Mouse (Mus musculus): ENCODE results near the gene Prmt6.

The Prmt6 gene

DNA sequence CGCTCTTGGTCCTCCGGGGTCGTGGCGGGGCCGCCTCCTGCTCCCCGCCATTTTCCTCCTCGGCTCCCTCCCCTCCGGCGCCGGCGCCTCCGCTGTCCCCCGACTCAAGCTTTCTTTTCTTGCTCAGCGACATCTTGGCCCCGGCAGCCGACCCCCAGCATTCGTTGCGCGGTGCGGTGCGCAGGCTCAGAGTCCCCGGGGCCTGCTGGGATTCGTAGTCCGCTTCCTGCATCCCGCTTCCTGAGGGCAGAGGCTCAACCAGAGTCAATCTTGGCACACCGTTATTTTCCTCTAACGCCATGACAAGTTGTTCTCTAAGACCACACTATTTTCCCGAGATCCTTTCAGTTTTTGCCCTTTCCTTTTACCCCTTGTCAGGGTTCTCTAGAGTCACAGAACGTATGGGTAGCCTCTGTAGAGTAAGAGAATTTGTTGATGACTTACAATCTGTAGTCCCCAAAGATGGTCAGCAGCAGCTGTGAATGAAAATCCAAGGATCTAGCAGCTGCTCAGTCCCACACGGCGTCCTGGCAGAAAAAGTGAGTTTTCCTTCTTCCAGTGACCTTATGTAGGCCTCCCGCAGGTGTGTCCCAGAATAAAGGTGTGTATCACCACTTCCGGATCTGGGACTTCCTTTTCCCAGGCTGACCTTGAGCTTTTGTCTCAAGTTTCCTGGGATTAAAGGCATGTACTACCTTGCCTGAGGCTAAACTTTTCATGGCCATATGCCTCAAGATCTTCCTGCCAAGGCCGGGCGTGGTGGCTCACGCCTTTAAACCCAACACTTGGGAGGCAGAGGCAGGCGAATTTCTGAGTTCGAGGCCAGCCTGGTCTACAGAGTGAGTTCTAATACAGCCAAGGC is at the start of gene Prmt6:
Gene Prmt6 (minus strand): TSS at position 160 of the 862 bp plus-strand sequence.
- DNase-seq: peak; percentile 90

GRCm38 (mm10) chr3:110290485-110291045 is 39.8 kb upstream of the Prmt6 start:
- no peak for DNase-seq

DNA sequence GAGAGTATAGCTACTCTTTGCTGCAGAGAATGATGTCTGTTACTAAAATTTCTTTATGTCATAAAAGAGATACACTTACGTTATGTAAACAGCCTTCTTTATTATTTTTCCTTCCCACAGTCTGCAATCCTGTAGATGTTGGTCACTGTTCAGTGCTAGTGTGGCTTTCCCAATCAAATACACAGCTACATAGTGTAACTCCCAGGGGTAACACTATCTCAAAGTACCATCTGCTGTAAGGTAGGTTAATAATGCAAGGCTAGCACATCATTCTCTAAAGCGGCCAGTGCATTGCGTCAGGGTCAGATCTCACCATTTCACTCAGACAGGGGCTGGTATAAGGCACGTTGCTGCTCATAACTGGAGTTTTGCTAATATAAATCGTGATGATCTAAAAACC is 31.9 kb upstream of the Prmt6 start:
- no peak for DNase-seq

- DNase-seq: no peak
Observed at GRCm38 (mm10) chr3:110267790-110268189, 17.0 kb upstream of the Prmt6 start.

DNA sequence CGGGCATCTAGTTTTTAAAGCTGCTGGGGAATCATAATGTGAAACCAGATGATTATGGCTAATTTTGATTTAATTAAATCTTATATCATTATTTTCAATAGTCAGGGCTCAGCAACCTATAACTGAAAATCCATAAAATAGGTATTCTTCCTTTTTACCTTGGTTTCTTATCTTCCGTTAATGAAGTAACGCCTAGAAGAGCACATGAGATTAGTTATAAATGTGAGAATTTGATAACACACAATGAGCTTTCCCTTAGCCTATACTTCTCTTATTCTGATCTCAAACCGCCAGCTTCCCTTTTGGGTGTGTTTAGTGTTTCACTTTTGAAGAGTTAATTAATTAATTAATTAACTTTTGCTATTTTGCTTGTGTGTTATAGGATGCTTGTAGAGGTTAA is 2.3 kb upstream of the Prmt6 start:
- no peak for DNase-seq

DNA sequence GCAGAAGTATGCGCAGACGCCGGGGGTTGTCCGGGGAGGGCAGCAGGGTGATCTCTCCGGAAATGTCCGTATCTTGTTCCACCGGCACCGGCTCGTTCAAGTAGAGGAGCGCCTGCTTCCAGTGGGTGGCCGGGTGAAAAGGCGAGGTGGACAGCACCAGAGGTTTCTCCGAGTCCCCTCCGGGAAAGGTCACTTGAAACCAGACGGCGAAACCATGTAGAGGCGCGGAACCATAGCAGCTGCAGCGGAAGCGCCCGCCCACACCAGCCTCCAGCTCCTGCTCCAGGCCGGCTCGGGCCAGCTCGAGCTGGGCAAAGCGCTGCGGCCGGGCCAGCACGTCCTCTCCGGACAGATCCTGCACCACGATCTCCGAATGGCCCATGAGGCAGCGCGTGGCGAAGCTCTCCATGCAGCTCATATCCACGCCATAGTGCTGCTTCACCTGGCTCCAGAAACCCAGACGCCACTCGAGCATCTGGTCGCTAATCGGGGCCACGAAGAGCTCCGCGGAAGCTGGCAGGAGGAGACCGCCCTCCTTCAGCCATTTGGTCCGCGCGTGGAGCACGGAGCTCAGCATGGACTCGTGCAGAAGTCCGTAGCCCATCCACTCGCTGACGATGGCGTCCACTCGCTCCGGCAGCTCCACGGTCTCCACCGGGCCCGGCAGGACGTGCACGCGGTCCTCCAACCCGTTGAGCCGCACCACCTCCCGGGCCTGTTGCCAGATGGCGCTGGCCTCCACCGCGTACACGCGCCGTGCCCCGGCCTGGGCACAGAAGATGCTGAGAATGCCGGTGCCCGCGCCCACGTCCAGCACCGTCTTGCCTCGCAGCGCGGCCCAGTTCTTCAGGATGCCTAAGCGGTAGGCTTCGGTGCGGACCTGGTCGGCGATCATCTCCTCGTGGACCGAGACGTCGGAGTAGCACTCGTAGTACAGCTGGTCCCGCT is 633 bp downstream of the Prmt6 start:
- DNase-seq: peak; percentile 70

DNA sequence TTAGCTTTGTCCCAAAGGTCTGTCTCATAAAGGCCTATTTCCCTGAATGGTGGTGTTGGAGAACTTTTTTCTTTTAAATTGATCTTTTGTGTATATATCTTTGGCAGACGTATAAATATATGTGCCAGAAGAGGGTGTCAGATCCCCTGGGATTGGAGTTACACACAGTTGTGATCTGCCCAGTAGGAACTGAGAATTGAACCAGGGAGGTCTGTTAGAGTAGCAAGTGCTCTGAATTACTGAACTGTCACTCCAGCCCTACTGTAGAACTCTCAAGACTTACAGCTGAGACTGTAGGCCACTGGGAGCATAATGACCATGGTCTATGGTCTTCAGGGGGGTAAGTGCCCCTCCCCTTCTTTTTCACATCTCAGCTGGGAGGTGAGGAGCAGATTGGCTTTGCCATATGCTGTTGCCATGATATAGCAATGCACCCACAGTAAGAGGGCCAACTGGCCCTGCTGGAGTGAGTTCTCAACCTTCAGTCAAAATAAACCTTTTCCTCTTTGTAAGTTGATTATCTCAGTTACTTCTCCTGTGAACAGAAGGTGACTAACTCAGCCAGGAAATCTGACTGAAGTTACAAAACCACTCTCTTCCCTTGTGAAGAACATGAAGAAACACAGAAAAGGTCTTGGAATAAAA is 13.9 kb downstream of the Prmt6 start:
- DNase-seq: no peak
